Mouse (Mus musculus): ENCODE results near the gene Msl1. TPM values are rescaled to one million over a fixed set of nuclear protein-coding genes. Genes with fewer than 3 reads are reported as not detected.
A peak's percentile ranks its signal among the peaks of the same experiment; 100 is the strongest.

The Msl1 gene
- polyA plus RNA-seq, 1 experiment from 2014 or later = 34.5 TPM

DNA sequence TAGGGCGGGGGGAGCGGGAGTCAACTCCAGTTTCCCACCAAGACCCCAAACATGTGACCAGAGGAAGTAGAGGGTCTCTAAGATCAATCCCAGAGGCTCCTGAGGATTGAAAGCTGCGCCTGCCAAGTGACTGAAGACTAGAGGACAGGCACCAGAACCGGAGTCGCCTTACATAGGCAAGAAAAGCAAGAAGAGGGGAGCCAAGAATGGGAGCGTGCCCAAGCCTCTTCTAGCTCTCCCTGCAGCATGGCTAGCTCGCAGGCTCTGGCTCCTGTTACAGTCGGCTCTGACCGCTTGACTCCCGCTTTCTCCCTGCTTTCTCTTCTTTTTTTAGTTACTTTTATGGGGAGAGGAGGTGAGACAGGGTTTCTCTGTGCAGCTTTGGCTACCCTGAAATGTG is 10.1 kb upstream of the Msl1 start:
- H3K4me3 ChIP-seq (replicated peaks) = no peak overlapping the region
- H3K36me3 ChIP-seq = no peaks in the 10 kb centered on the region
- 0 out of 2 replicates have a peak overlapping the region, but pooled peaks have one; percentile 34 for H3K9ac ChIP-seq (replicated peaks)
- no peaks in the 10 kb centered on the region for H3K9me3 ChIP-seq
- H3K27ac ChIP-seq = peak overlapping the region; percentile 1; the same call in 1 of the 2 replicates
- no peak for ATAC-seq
- no peaks in the 10 kb centered on the region for H3K27me3 ChIP-seq
- H3K4me1 ChIP-seq (replicated peaks) = peaks cover 67% of the 10 kb centered on the region
- WGBS = 66% methylated on average over 10 of the region's 10 CpGs
- no peak overlapping the region for H3K4me2 ChIP-seq (replicated peaks)

DNA sequence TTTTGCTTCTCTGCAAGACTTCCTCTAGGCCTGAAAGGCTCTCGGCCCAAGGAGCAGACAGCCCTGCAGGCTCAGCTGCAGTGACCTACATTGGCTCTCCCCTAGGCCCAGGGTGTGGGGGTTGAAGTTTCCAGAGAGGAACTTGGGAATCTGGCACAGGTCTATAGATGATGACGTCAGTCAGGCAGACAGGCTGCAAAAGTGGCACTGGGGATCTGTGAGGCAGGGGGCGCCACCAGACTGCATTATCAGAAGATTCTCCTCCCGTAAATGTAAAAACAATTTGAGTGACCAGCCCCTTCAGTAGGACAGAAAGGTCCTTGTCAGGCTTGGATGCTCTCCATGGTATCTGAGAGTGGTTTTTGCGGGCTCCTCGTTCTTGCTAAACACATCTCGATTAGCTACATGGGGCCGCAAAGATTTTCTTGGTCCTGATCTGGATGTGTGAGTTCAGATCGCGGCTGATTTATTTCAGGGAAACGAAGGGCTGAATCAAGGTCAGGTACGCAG is 9.5 kb upstream of the Msl1 start:
- WGBS = 11% methylated on average over 12 of the region's 12 CpGs
- Histone ChIP-seq H3K36me3 (no peaks in the 10 kb centered on the region), H3K4me3 (replicated peaks) (0 out of 2 replicates have a peak overlapping the region, but pooled peaks have one; percentile 11), H3K27me3 (no peaks in the 10 kb centered on the region), H3K27ac (peak overlapping the region; percentile 69), H3K4me1 (replicated peaks) (peaks cover 67% of the 10 kb centered on the region), H3K4me2 (replicated peaks) (peak overlapping the region; percentile 38), H3K9ac (replicated peaks) (no peak overlapping the region; the same call in 1 of the 2 replicates), H3K9me3 (no peaks in the 10 kb centered on the region)
- ATAC-seq = no peak

DNA sequence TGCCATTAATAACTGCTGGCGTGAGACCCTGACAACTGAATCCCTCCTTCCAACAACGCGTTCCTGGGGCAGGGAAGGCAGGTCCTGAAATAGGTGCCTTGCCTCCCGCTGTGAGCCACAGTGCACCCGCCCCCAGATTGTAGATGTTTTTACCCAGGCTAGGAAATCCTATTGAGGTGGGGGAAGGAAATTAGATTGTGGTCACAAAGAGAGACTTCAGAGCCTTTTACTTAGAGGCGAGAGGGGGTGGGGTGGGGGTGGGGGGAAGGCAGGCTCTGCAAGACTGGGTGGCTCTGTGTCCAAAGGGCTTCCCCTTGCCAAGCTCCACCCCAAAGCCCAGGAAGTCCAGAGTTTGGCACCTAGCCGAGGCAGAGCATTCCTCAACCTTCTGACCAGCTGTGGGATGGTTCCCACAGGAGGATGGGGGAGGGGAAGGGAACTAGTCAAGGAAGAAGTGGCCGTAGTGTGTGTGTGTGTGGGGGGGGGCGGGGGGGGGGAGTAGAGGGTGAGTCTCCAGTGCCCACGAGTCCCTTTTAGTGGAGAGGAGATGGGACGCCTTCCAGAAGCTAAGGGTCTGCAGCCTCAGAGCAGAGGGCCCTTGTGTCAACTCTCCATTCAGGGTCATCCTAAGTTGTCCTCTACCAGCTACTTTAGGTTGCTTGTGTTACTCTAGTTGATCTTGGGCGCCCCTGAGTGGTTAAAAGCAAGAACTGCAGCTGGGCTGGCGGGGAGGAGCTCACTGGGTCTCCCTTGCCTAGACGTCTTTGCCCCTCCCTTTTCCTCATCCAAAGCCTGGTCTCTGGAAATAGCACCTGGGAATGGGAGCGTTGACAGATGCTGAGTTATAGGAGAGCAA is 8.7 kb upstream of the Msl1 start:
- Histone ChIP-seq H3K27me3 (no peaks in the 10 kb centered on the region), H3K4me2 (replicated peaks) (peak overlapping the region; percentile 38), H3K9me3 (no peaks in the 10 kb centered on the region), H3K4me3 (replicated peaks) (0 out of 2 replicates have a peak overlapping the region, but pooled peaks have one; percentile 11), H3K9ac (replicated peaks) (no peak overlapping the region; the same call in 1 of the 2 replicates), H3K4me1 (replicated peaks) (peaks cover 63% of the 10 kb centered on the region), H3K27ac (peak overlapping the region; percentile 69), H3K36me3 (no peaks in the 10 kb centered on the region)
- ATAC-seq = peak; percentile 32
- 3% methylated on average over 15 of the region's 15 CpGs for WGBS

- 34% methylated on average over 7 of the region's 7 CpGs for WGBS
Measured at GRCm38 (mm10) chr11:98787229-98787628, 8.1 kb upstream of the Msl1 start.

GRCm38 (mm10) chr11:98787691-98788090 is 7.6 kb upstream of the Msl1 start:
- Histone ChIP-seq H3K4me3 (replicated peaks) (no peak overlapping the region), H3K9me3 (no peaks in the 10 kb centered on the region), H3K27ac (no peak overlapping the region), H3K36me3 (no peaks in the 10 kb centered on the region), H3K9ac (replicated peaks) (no peak overlapping the region), H3K27me3 (no peaks in the 10 kb centered on the region), H3K4me2 (replicated peaks) (no peak overlapping the region), H3K4me1 (replicated peaks) (peaks cover 59% of the 10 kb centered on the region)
- 91% methylated on average over 1 of the region's 1 CpGs for WGBS
- ATAC-seq = no peak

More at GRCm38 (mm10) chr11:98787229-98787628, 8.1 kb upstream of the Msl1 start:
- Histone ChIP-seq H3K4me1 (replicated peaks) (peaks cover 59% of the 10 kb centered on the region), H3K36me3 (no peaks in the 10 kb centered on the region), H3K4me2 (replicated peaks) (no peak overlapping the region), H3K9ac (replicated peaks) (no peak overlapping the region), H3K27me3 (no peaks in the 10 kb centered on the region), H3K9me3 (no peaks in the 10 kb centered on the region), H3K27ac (no peak overlapping the region), H3K4me3 (replicated peaks) (no peak overlapping the region)
- peak; percentile 1; the same call in 1 of the 2 replicates for ATAC-seq

- no peaks in the 10 kb centered on the region for H3K9me3 ChIP-seq
- no peak for ATAC-seq
- H3K9ac ChIP-seq (replicated peaks) = no peak overlapping the region
- H3K27ac ChIP-seq = peak overlapping the region; percentile 40; the same call in 1 of the 2 replicates
- no peaks in the 10 kb centered on the region for H3K36me3 ChIP-seq
- H3K4me1 ChIP-seq (replicated peaks) = peaks cover 59% of the 10 kb centered on the region
- H3K27me3 ChIP-seq = no peaks in the 10 kb centered on the region
- H3K4me3 ChIP-seq (replicated peaks) = no peak overlapping the region
- WGBS = 92% methylated on average over 5 of the region's 5 CpGs
- peak overlapping the region; percentile 89; the same call in 1 of the 2 replicates for H3K4me2 ChIP-seq (replicated peaks)
Measured at GRCm38 (mm10) chr11:98788139-98788538, 7.2 kb upstream of the Msl1 start.

DNA sequence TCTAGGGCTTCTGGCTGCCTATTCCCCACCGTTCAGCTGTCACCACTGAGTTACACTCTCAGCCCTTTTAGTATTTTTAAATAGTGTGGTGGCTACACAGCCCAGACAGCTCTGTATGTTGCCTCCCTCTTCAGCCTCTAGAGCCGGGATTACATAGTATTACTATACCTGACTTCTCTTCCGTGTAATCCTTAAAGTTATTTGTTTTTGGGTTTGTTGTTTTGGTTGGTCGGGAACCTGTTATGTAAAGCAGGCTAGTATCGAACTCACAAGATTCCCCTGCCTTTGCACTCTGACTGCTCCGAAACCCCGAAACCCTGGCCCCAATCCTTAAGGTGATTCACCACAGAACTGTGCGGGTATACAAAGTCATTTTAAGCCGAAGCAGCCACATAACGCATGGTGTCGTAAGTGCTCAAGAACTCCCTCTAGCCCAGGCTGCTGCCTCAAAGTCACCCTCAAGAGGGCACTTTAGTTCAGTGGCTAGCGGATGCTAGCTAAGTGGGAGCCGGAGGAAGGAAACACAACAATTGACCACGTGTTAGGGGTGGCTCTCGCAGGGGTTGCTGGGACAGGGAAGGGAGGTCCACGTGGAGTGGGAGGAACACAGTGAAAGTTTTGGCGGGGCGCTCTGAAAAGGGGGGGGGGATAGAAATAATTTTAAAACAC is 6.6 kb upstream of the Msl1 start:
- Histone ChIP-seq H3K4me1 (replicated peaks) (peaks cover 59% of the 10 kb centered on the region), H3K9ac (replicated peaks) (no peak overlapping the region; the same call in 1 of the 2 replicates), H3K4me3 (replicated peaks) (peak overlapping the region; percentile 45), H3K27me3 (no peaks in the 10 kb centered on the region), H3K36me3 (no peaks in the 10 kb centered on the region), H3K9me3 (no peaks in the 10 kb centered on the region), H3K4me2 (replicated peaks) (peak overlapping the region; percentile 89), H3K27ac (peak overlapping the region; percentile 40)
- WGBS = 11% methylated on average over 18 of the region's 18 CpGs
- peak; percentile 88 for ATAC-seq

DNA sequence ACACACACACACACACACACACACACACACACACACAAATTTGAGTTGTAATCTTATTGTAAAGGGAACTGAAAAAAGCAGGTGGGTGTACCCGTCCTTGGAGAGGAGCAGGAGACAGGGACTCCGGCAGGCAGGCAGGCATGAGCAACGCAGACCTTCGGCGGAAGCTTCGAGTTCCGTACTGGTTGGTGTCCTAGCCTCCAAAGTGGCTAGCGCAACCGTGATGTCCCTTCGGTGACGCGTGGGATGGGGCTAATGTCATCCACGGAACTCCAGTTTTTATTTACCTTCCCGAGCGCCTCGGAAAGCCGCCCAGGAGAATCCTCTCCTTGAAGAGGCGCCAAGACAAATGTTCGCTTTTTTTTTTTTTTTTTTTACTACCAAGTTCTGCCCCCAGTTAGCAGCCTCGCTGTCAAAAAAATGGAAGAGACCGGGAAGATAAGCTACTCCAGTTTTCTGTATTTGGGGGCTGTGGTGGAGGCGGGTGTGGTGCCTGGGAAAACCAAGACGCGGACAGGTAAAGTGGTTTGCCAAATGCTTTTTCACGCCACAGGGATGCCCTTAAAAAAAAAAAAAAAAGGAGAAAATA is 6.0 kb upstream of the Msl1 start:
- WGBS = 3% methylated on average over 25 of the region's 25 CpGs
- Histone ChIP-seq H3K9ac (replicated peaks) (peak overlapping the region; percentile 61), H3K4me1 (replicated peaks) (peaks cover 61% of the 10 kb centered on the region), H3K4me2 (replicated peaks) (peak overlapping the region; percentile 89), H3K4me3 (replicated peaks) (peak overlapping the region; percentile 45), H3K27me3 (no peaks in the 10 kb centered on the region), H3K36me3 (no peaks in the 10 kb centered on the region), H3K27ac (no peak overlapping the region), H3K9me3 (no peaks in the 10 kb centered on the region)
- peak; percentile 41 for ATAC-seq

GRCm38 (mm10) chr11:98789824-98790223 is 5.5 kb upstream of the Msl1 start:
- WGBS = 39% methylated on average over 5 of the region's 5 CpGs
- H3K4me1 ChIP-seq (replicated peaks) = peaks cover 61% of the 10 kb centered on the region
- no peak for ATAC-seq
- no peaks in the 10 kb centered on the region for H3K9me3 ChIP-seq
- peak overlapping the region; percentile 89 for H3K4me2 ChIP-seq (replicated peaks)
- no peak overlapping the region for H3K27ac ChIP-seq
- peak overlapping the region; percentile 45 for H3K4me3 ChIP-seq (replicated peaks)
- no peaks in the 10 kb centered on the region for H3K36me3 ChIP-seq
- H3K27me3 ChIP-seq = no peaks in the 10 kb centered on the region
- peak overlapping the region; percentile 61; the same call in 1 of the 2 replicates for H3K9ac ChIP-seq (replicated peaks)

- H3K9me3 ChIP-seq = no peaks in the 10 kb centered on the region
- peaks cover 58% of the 10 kb centered on the region for H3K4me1 ChIP-seq (replicated peaks)
- ATAC-seq = no peak
- H3K9ac ChIP-seq (replicated peaks) = no peak overlapping the region
- H3K4me2 ChIP-seq (replicated peaks) = no peak overlapping the region
- H3K36me3 ChIP-seq = no peaks in the 10 kb centered on the region
- no peaks in the 10 kb centered on the region for H3K27me3 ChIP-seq
- H3K27ac ChIP-seq = no peak overlapping the region
- no peak overlapping the region for H3K4me3 ChIP-seq (replicated peaks)
- WGBS = 83% methylated on average over 5 of the region's 5 CpGs
Measured at GRCm38 (mm10) chr11:98790631-98791205, 4.6 kb upstream of the Msl1 start.

GRCm38 (mm10) chr11:98791448-98791847 is 3.9 kb upstream of the Msl1 start:
- H3K27me3 ChIP-seq = no peaks in the 10 kb centered on the region

More at GRCm38 (mm10) chr11:98791448-98791847, 3.9 kb upstream of the Msl1 start:
- WGBS = 76% methylated on average over 1 of the region's 1 CpGs
- ATAC-seq = no peak
- peaks cover 51% of the 10 kb centered on the region for H3K4me1 ChIP-seq (replicated peaks)
- H3K9ac ChIP-seq (replicated peaks) = no peak overlapping the region
- no peak overlapping the region for H3K4me3 ChIP-seq (replicated peaks)
- no peaks in the 10 kb centered on the region for H3K9me3 ChIP-seq
- H3K36me3 ChIP-seq = no peaks in the 10 kb centered on the region
- H3K27ac ChIP-seq = no peak overlapping the region
- no peak overlapping the region for H3K4me2 ChIP-seq (replicated peaks)

All from midbrain, embryonic 13.5 days (tissue).